Mouse (Mus musculus) frontal cortex, postnatal 14 days (tissue): ENCODE results near the gene Glis3.

ENCODE experiments used
- DNase-seq, 2 experiments: peaks; one replicate each; pipeline ENCODE4 v3.0.0; 2022; ENCODE audit warnings: low spot score in 2 of 2

Glis3 gene

GRCm38 (mm10) chr19:28655166-28655565, 24.7 kb downstream of the Glis3 start:
- no peak for DNase-seq

GRCm38 (mm10) chr19:28650836-28651235, 29.0 kb downstream of the Glis3 start:
- no peak for DNase-seq

- no peak for DNase-seq
These were observed 30.4 kb downstream of the Glis3 start for GRCm38 (mm10) chr19:28649489-28649888.

- no peak for DNase-seq
These were observed 31.0 kb downstream of the Glis3 start for GRCm38 (mm10) chr19:28648881-28649280.

GRCm38 (mm10) chr19:28647424-28647823, 32.5 kb downstream of the Glis3 start:
- DNase-seq = no peak

GRCm38 (mm10) chr19:28646286-28646685, 33.6 kb downstream of the Glis3 start:
- DNase-seq = no peak

GRCm38 (mm10) chr19:28640861-28641381, 39.0 kb downstream of the Glis3 start:
- DNase-seq = no peak

GRCm38 (mm10) chr19:28635991-28636553, 43.8 kb downstream of the Glis3 start:
- DNase-seq = no peak

GRCm38 (mm10) chr19:28634986-28635385, 44.9 kb downstream of the Glis3 start:
- no peak for DNase-seq

GRCm38 (mm10) chr19:28628416-28628815, 51.5 kb downstream of the Glis3 start:
- no peak for DNase-seq

- no peak for DNase-seq
These were observed 53.7 kb downstream of the Glis3 start for GRCm38 (mm10) chr19:28626189-28626588.

GRCm38 (mm10) chr19:28624571-28624970, 55.3 kb downstream of the Glis3 start:
- DNase-seq = no peak

- DNase-seq = no peak
These were observed 56.2 kb downstream of the Glis3 start for GRCm38 (mm10) chr19:28623726-28624125.

GRCm38 (mm10) chr19:28621608-28622505, 58.0 kb downstream of the Glis3 start:
- no peak for DNase-seq

GRCm38 (mm10) chr19:28617736-28618135, 62.1 kb downstream of the Glis3 start:
- no peak for DNase-seq

- DNase-seq = no peak
These were observed 62.7 kb downstream of the Glis3 start for GRCm38 (mm10) chr19:28617191-28617590.

GRCm38 (mm10) chr19:28616487-28616886, 63.4 kb downstream of the Glis3 start:
- DNase-seq = no peak

- no peak for DNase-seq
These were observed 67.6 kb downstream of the Glis3 start for GRCm38 (mm10) chr19:28612249-28612648.

- DNase-seq = no peak
These were observed 71.1 kb downstream of the Glis3 start for GRCm38 (mm10) chr19:28608747-28609146.

- DNase-seq = no peak
These were observed 71.6 kb downstream of the Glis3 start for GRCm38 (mm10) chr19:28608277-28608676.

- DNase-seq = no peak
These were observed 79.0 kb downstream of the Glis3 start for GRCm38 (mm10) chr19:28600866-28601265.

- no peak for DNase-seq
These were observed 85.7 kb downstream of the Glis3 start for GRCm38 (mm10) chr19:28594215-28594614.

- no peak for DNase-seq
These were observed 86.9 kb downstream of the Glis3 start for GRCm38 (mm10) chr19:28592981-28593380.
